Mouse (Mus musculus): ENCODE data around the gene Pitx2. TPM values are rescaled to one million over a fixed set of nuclear protein-coding genes. Genes with fewer than 3 reads are reported as not detected.

Pitx2 gene
- total and polyA plus RNA-seq, 3 experiments, result 0.27 TPM; not detected in 2

- Histone ChIP-seq H3K27me3 (ENCODE audit: insufficient read depth, low read length) (no peaks in the 10 kb centered on the region), H3K4me1 (ENCODE audit: insufficient read depth, low read depth, low read length) (no peaks in the 10 kb centered on the region), H3K4me3 (ENCODE audit: low read depth, low read length) (no peak overlapping the region), H3K9me3 (replicated peaks) (peaks cover 44% of the 10 kb centered on the region), H3K36me3 (replicated peaks) (no peaks in the 10 kb centered on the region)
- TF ChIP-seq GATA1 (IDR thresholded peaks at IDR 0.05; ENCODE audit: borderline replicate concordance, low read length), result no peak
- TF ChIP-seq CTCF (IDR thresholded peaks at IDR 0.05; ENCODE audit: low read depth, low read length), result no peak
- TF ChIP-seq POLR2AphosphoS5 (IDR thresholded peaks at IDR 0.05; ENCODE audit: insufficient replicate concordance, low read depth, low read length), result no peak
- TF ChIP-seq TAL1 (conservative IDR thresholded peaks at IDR 0.05; ENCODE audit: low read depth, low read length), result no peak
- no peak for TF ChIP-seq GATA2 (IDR thresholded peaks at IDR 0.05; ENCODE audit: borderline replicate concordance, low read depth, low read length)
- no peak for ATAC-seq (ENCODE audit: extremely low read depth, insufficient number of reproducible peaks, low FRiP score, poor library complexity, severe bottlenecking)
- DNase-seq (ENCODE audit: low spot score), result no peak
Observed at GRCm38 (mm10) chr3:129226681-129227080, 27.0 kb downstream of the Pitx2 start.

GRCm38 (mm10) chr3:129227331-129227730 is 27.7 kb downstream of the Pitx2 start:
- peaks cover 47% of the 10 kb centered on the region for H3K9me3 ChIP-seq (replicated peaks)
- H3K27me3 ChIP-seq (ENCODE audit: insufficient read depth, low read length), result no peaks in the 10 kb centered on the region
- DNase-seq (ENCODE audit: low spot score) (no peak), ATAC-seq (ENCODE audit: extremely low read depth, insufficient number of reproducible peaks, low FRiP score, poor library complexity, severe bottlenecking) (no peak)
- TF ChIP-seq GATA1 (IDR thresholded peaks at IDR 0.05; ENCODE audit: borderline replicate concordance, low read length), result no peak
- no peak for TF ChIP-seq TAL1 (conservative IDR thresholded peaks at IDR 0.05; ENCODE audit: low read depth, low read length)
- TF ChIP-seq POLR2AphosphoS5 (IDR thresholded peaks at IDR 0.05; ENCODE audit: insufficient replicate concordance, low read depth, low read length), result no peak
- TF ChIP-seq CTCF (IDR thresholded peaks at IDR 0.05; ENCODE audit: low read depth, low read length), result no peak
- TF ChIP-seq GATA2 (IDR thresholded peaks at IDR 0.05; ENCODE audit: borderline replicate concordance, low read depth, low read length), result no peak
- no peaks in the 10 kb centered on the region for H3K36me3 ChIP-seq (replicated peaks)
- no peaks in the 10 kb centered on the region for H3K4me1 ChIP-seq (ENCODE audit: insufficient read depth, low read depth, low read length)
- H3K4me3 ChIP-seq (ENCODE audit: low read depth, low read length), result no peak overlapping the region

GRCm38 (mm10) chr3:129238010-129238409 is 38.3 kb downstream of the Pitx2 start:
- no peaks in the 10 kb centered on the region for H3K4me1 ChIP-seq (ENCODE audit: insufficient read depth, low read depth, low read length)

GRCm38 (mm10) chr3:129238664-129239258 is 39.1 kb downstream of the Pitx2 start:
- peaks cover 38% of the 10 kb centered on the region for H3K9me3 ChIP-seq (replicated peaks)
- H3K4me3 ChIP-seq (ENCODE audit: low read depth, low read length), result no peak overlapping the region
- H3K36me3 ChIP-seq (replicated peaks), result no peaks in the 10 kb centered on the region
- no peaks in the 10 kb centered on the region for H3K4me1 ChIP-seq (ENCODE audit: insufficient read depth, low read depth, low read length)
- TF ChIP-seq GATA2 (IDR thresholded peaks at IDR 0.05; ENCODE audit: borderline replicate concordance, low read depth, low read length), result no peak
- no peak for TF ChIP-seq TAL1 (conservative IDR thresholded peaks at IDR 0.05; ENCODE audit: low read depth, low read length)
- TF ChIP-seq CTCF (IDR thresholded peaks at IDR 0.05; ENCODE audit: low read depth, low read length), result no peak
- TF ChIP-seq POLR2AphosphoS5 (IDR thresholded peaks at IDR 0.05; ENCODE audit: insufficient replicate concordance, low read depth, low read length), result no peak
- TF ChIP-seq GATA1 (IDR thresholded peaks at IDR 0.05; ENCODE audit: borderline replicate concordance, low read length), result no peak
- ATAC-seq (ENCODE audit: extremely low read depth, insufficient number of reproducible peaks, low FRiP score, poor library complexity, severe bottlenecking) (no peak), DNase-seq (ENCODE audit: low spot score) (no peak)
- H3K27me3 ChIP-seq (ENCODE audit: insufficient read depth, low read length), result no peaks in the 10 kb centered on the region

More at GRCm38 (mm10) chr3:129238010-129238409, 38.3 kb downstream of the Pitx2 start:
- TF ChIP-seq TAL1 (conservative IDR thresholded peaks at IDR 0.05; ENCODE audit: low read depth, low read length) (no peak), CTCF (IDR thresholded peaks at IDR 0.05; ENCODE audit: low read depth, low read length) (no peak), POLR2AphosphoS5 (IDR thresholded peaks at IDR 0.05; ENCODE audit: insufficient replicate concordance, low read depth, low read length) (no peak), GATA1 (IDR thresholded peaks at IDR 0.05; ENCODE audit: borderline replicate concordance, low read length) (no peak), GATA2 (IDR thresholded peaks at IDR 0.05; ENCODE audit: borderline replicate concordance, low read depth, low read length) (no peak)
- ATAC-seq (ENCODE audit: extremely low read depth, insufficient number of reproducible peaks, low FRiP score, poor library complexity, severe bottlenecking), result no peak
- Histone ChIP-seq H3K27me3 (ENCODE audit: insufficient read depth, low read length) (no peaks in the 10 kb centered on the region), H3K36me3 (replicated peaks) (no peaks in the 10 kb centered on the region), H3K9me3 (replicated peaks) (peaks cover 37% of the 10 kb centered on the region), H3K4me3 (ENCODE audit: low read depth, low read length) (no peak overlapping the region)
- no peak for DNase-seq (ENCODE audit: low spot score)

- Histone ChIP-seq H3K27me3 (ENCODE audit: insufficient read depth, low read length) (no peaks in the 10 kb centered on the region), H3K4me3 (ENCODE audit: low read depth, low read length) (no peak overlapping the region), H3K4me1 (ENCODE audit: insufficient read depth, low read depth, low read length) (no peaks in the 10 kb centered on the region), H3K9me3 (replicated peaks) (peaks cover 16% of the 10 kb centered on the region), H3K36me3 (replicated peaks) (no peaks in the 10 kb centered on the region)
- TF ChIP-seq GATA1 (IDR thresholded peaks at IDR 0.05; ENCODE audit: borderline replicate concordance, low read length) (no peak), POLR2AphosphoS5 (IDR thresholded peaks at IDR 0.05; ENCODE audit: insufficient replicate concordance, low read depth, low read length) (no peak), TAL1 (conservative IDR thresholded peaks at IDR 0.05; ENCODE audit: low read depth, low read length) (no peak), CTCF (IDR thresholded peaks at IDR 0.05; ENCODE audit: low read depth, low read length) (no peak), GATA2 (IDR thresholded peaks at IDR 0.05; ENCODE audit: borderline replicate concordance, low read depth, low read length) (no peak)
- ATAC-seq (ENCODE audit: extremely low read depth, insufficient number of reproducible peaks, low FRiP score, poor library complexity, severe bottlenecking) (no peak), DNase-seq (ENCODE audit: low spot score) (no peak)
Observed at GRCm38 (mm10) chr3:129250997-129251396, 51.3 kb downstream of the Pitx2 start.

GRCm38 (mm10) chr3:129254246-129254645 is 54.6 kb downstream of the Pitx2 start:
- DNase-seq (ENCODE audit: low spot score) (no peak), ATAC-seq (ENCODE audit: extremely low read depth, insufficient number of reproducible peaks, low FRiP score, poor library complexity, severe bottlenecking) (no peak)
- Histone ChIP-seq H3K9me3 (replicated peaks) (peaks cover 25% of the 10 kb centered on the region), H3K36me3 (replicated peaks) (no peaks in the 10 kb centered on the region), H3K4me3 (ENCODE audit: low read depth, low read length) (no peak overlapping the region), H3K4me1 (ENCODE audit: insufficient read depth, low read depth, low read length) (no peaks in the 10 kb centered on the region), H3K27me3 (ENCODE audit: insufficient read depth, low read length) (no peaks in the 10 kb centered on the region)
- TF ChIP-seq GATA1 (IDR thresholded peaks at IDR 0.05; ENCODE audit: borderline replicate concordance, low read length), result no peak
- no peak for TF ChIP-seq CTCF (IDR thresholded peaks at IDR 0.05; ENCODE audit: low read depth, low read length)
- no peak for TF ChIP-seq TAL1 (conservative IDR thresholded peaks at IDR 0.05; ENCODE audit: low read depth, low read length)
- no peak for TF ChIP-seq POLR2AphosphoS5 (IDR thresholded peaks at IDR 0.05; ENCODE audit: insufficient replicate concordance, low read depth, low read length)
- no peak for TF ChIP-seq GATA2 (IDR thresholded peaks at IDR 0.05; ENCODE audit: borderline replicate concordance, low read depth, low read length)

Measured in G1E (cell line).